Mouse (Mus musculus): ENCODE measurements around the gene Cend1.

- no peak for TF ChIP-seq CTCF (IDR thresholded peaks at IDR 0.05; ENCODE audit: extremely low read depth, insufficient read depth, low read length)
- no peak for TF ChIP-seq POLR2A (IDR thresholded peaks at IDR 0.05; ENCODE audit: extremely low read depth, insufficient read depth, low read length)
Observed at GRCm38 (mm10) chr7:141432741-141433516, 3.6 kb upstream of the Cend1 start.

Data from cortical plate, adult 2 months (tissue).